Mouse (Mus musculus) gastrocnemius, adult 18-20 months (tissue): ENCODE data around the gene Ckap4. TPM values are rescaled to one million over a fixed set of nuclear protein-coding genes. Genes with fewer than 3 reads are reported as not detected.
"Not testable (repeated sequence)": the region's sequence is repeated elsewhere in the genome, so short reads cannot be mapped to it uniquely, and the experiment has no call there.

ENCODE experiments used
- DNase-seq: peaks from one replicate; pipeline ENCODE4 v3.0.0; 2021; ENCODE audit warnings: low spot score
- total RNA-seq, 2 experiments: library from RNA; stranded (reverse); gene quantifications; 2 replicates each; pipeline ENCODE4 v1.2.3; 2021

The Ckap4 gene
- total RNA-seq, 2 experiments from 2014 or later: 5.7 to 8.4 TPM

DNA sequence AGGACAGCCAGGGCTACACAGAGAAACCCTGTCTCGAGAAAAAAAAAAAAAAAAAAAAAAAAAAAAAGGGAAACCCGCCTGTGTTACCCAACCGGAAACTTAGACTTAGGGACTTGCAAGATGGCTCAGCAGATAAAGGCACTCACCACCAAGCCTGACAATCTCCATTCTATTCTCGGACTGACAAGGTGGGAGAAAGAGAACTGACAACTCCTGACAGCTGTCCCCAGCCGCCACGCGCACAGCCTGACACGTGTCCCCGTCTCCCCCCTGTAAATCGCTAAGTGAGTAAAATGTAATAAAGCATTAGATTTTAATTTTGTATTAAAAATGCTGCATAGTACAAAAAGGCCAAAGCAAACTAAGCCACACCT lies 16.0 kb upstream of the Ckap4 start:
- no peak for DNase-seq

DNA sequence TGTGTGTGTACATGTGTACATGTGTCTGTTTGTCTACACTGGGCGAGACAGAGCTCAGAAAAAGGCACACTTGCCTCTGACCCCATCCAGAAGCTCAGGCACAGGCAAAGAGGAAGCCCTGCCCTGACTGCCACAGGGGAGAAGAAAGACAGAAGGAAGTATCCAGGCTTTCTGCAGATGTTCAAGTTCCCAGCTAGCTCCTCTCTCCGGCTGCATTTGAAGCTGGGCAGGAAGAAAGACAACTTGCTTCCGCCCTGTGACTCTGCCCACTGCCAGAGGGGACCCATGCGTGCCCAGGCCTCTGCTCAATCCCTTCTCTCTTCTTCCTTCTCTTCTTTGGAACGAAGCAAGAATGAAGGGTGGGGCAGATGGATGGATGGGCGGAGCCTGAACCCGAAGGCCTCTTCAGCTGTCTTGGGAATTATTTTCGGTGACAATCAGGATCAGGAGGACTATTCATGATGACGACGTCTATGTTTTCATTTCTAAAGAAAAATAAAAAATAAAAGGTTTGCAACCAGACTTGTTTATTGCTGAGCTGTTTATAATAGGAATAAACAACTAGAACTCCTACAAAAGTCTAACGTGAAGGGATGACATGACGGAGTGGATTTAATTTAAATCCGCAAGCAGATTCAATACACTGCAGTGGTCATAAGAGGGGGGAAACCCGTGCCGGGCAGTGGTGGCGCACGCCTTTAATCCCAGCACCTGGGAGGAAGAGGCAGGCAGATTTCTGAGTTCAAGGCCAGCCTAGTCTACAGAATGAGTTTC lies 15.5 kb upstream of the Ckap4 start:
- no peak for DNase-seq

DNA sequence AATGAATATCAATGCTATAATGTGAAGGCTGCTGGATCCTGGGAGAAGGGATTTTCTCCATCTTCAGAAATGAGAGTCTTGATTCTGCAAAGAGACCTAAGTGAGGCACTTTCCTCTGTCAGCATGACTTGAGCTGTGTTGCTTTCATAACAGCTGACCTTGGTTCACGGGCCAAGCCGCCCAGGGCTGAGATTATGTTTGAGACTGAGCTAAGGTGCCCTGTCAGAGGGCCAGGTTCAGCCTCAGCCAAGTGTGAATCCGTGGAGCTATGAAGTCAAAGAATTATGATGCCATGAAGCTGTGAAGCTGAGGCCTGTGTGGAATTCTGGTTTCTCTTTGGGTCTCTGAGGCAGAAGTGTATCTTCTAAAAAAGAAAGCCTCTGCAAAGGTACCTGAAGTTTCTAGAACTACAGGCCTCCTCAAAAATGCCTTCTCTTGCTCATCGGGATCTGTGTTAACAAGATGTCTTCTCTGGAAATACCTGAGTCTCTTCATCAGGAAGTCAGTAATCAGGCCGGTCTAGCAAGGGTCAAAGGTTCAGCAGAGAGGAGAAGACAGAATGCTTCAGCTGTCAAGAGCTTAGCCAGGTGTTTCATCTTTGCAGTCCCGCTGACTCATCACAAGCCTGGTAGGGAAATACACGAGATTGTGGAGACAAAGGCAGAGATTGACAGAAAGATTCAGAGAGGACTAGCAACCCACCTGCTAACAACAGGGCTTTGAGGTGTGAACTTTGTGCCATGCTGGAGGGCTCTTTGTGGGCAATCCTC lies 11.2 kb upstream of the Ckap4 start:
- peak; percentile 40 for DNase-seq

DNA sequence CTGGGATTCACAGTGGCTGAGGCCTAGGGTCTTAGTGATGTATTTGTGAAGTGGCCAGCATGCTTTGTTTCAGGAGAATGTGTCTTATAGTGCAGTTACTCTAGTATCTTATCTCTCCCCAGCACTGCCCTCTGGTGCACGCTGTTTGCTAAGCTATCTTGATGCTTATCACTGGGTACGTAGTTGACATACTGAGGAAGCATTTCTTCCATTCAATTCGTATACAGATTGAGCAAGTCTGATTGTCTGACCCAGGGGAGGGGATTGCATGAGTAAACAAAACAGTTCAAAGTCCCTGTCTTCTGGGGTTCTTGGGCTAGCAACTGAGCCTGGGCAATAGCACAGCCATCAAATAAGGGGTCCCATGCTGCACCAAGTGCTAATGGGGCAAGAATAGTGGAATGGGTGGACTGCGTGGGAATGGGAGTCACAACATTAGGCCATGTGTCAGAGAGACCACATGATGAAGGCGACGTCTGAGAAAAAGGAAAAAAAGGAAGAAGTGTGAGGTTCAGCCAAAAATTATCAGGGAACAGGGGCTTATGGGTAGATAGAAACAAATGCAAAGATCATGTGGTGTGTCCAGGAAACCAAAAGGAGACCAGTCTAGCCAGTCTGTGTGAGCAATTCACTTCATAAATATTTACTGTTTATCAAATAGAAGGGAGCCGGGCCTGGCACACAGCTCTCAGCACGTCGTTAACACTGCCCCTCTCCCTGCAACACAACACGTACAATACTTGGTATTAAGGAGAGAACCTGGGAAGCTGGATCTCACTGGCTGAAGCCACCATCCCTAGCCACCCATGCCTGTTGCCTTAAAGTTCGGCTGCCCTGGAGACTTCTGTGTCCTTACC lies 9.2 kb upstream of the Ckap4 start:
- no peak for DNase-seq

DNA sequence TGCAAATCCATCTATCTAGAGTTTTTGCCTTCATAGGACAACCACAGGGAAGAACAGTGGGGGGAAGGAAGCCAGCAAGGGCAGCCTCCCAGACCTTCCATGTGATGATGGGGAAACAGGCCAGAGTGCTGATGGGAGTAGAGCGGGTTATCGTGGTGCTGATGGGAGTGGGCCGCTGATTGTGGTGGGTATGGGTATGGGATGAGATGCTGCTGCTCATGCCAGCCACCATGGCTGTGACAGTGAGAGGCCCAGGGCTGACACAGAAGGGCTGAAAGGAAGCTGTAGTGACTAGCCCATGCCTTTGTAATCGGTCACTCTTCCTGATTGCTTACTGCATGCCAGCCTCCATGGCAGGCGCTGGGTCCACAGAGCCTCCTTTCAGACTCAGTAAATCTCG lies 5.8 kb upstream of the Ckap4 start:
- no peak for DNase-seq

DNA sequence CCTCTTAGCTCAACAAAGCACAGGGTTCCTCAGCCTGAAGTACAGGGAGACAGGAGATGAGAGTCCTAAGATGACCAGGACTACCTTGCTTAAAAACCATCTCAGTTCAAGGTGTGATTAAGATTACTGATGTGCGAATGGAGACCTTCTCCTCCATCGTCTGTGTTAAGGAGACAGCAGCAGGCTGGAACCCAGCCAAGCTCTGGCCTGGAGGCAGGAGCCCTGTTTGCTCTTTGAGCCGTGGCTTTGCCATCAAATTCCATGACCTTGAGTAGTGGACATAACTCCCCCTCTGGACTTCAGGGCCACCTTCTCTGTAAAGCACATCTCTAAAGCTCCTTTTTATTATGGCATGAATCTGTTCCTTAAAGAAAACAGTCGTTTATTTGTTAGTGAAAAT lies 2.0 kb upstream of the Ckap4 start:
- DNase-seq: no peak

DNA sequence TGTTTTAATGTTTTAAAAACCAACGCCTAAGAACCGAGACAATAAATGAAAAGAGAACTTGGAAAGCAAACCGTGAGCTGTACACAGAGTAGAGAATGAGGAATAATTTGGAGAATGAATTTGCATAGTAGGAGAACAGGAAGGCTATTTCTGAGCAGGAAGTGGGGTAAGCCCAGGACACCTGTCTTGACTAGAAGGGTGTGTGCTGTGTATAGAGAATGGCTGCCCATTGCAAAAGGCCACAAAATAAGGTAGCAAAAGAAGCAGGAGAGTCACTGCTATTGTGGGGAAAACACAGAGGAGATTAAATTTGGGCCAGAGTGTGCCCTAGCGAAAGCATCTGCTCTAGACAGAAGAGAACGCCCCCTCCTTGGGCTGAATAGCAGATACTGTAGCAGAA lies 1.6 kb upstream of the Ckap4 start:
- no peak for DNase-seq

DNA sequence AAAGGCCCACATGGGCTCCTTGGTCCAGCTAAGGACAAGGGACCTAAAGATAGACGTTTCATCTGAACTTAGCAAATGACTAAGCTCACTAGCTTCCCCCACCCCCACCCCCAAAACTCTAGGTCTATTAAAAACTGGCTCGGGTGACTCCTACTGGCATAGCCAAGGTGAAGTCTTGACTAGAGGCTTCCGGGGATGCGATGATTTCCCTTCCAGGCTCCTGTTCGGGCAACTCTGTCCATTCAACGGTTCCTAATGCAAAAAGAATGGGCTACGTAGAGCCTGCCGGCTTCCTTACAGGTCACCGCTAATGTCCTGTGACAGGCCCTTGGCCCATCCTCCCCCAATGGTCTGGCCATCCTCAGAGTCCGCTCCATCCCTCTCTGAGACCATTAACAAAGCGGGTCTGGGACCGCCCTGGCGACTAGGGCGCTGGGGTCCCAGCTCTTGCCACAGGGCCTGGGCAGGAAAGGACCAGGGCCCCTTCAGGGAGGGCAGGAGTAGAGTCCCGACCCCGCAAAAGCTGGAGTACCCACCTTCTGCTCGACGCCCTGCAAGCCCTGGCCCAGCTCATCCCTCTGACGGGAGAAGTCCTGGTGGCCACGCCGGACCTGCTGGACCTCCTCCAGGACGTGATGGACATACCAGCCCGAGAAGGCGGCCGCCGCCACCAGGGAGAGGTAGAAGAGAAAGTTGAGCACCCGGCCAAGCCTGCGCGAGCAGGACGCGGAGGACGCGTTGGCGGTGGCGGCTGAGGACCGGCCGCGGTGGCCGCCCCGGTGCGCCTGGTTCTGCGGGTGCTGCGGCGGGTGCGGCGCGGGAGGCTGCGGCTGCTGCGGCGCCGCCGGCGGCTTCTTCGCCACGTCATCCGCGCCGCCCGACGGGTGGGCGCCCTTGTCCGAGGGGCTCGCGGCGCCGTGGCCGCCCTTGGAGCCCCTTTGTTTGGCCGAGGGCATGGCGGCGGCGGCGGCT lies 665 bp downstream of the Ckap4 start:
- peak; percentile 52 for DNase-seq

DNA sequence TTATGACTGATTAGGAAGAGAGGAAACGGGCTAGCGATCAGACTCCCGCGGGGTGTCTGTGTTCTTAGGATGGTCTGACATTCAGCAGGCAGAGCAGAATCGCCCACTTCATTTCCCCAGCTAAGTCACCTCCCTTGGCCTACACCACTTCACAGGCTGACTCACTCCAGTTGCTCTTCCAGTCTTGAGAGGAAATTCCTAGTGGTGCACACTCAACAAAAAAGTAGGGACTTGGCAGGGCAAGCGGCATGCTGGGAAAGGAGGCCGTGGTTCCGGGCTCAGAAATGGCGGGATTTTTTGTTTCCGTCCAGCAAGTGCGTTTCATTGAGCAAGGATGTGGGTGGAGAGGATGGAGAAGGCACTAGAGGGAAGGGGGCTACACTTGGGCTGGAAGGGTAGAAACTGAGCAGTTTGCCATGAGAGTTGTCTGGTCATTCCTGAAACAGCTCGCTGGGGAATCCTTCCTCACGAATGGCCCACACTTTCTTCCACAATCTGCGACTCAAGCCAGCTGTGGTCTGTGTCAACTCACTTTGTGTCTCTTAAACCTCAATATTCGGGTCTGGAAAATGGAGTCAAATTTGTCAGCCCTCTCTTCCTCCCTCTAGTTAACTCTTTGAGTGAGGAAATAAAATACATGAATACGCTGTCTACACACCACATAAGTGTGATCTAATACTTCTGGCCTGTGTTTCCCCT lies 1.5 kb downstream of the Ckap4 start:
- DNase-seq: peak; percentile 53

DNA sequence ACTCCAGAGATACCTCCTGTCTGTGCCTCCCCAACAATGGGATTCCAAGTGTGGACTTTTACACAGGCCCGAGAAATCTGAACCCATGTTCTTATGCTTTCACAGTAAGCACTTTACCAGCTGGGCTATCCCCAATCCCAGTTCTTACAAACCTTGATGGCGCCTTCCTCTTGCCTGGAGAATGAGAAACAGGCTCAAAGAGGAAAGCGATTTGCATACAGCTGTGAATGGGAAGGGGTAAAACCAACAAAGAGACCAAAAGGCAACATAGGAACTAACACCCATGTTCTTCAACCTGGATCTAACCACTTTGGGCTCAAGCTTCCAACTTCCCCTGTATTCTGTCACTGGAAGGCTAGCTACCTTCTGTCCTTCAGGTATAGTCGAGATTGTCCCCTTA lies 2.3 kb downstream of the Ckap4 start:
- no peak for DNase-seq

DNA sequence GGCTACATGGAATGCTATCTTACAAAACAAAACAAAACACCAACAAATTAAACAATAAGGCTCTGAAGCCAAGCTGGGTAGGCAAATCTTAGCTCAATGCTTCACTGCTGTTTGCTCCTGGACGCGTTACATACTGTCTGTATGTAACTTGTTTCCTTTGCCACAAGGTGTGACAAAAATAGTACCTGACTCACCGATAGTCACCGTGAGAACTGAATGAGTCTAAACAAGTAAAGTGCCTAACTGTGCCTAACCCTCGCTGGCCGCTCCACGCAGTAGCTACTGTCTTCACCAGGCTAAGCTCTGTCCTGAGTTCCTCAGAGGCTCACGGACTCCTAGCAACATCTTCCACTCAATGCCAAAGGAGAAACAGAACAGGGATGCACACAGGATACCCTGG lies 3.5 kb downstream of the Ckap4 start:
- DNase-seq: peak; percentile 59

DNA sequence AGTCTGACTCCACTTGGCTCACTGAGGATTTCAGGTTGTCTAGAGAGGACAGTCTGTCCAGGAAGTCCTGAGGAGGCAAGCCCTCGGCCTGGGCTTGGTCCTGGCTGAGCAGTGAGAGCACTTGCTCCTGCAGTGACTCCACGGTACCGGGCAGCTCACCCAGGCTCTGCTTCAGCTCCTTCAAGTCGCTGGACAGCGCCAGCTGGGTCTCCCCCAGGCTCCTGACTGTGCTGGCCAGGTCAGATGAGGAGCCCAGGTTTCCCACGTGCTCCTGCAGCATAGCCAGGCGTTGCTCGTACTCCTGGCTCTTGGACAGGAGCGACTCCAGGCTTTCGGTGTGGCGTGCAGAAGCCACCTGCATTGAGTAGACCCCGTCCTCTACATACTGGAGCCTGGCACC lies 6.2 kb downstream of the Ckap4 start:
- DNase-seq: peak; percentile 77

DNA sequence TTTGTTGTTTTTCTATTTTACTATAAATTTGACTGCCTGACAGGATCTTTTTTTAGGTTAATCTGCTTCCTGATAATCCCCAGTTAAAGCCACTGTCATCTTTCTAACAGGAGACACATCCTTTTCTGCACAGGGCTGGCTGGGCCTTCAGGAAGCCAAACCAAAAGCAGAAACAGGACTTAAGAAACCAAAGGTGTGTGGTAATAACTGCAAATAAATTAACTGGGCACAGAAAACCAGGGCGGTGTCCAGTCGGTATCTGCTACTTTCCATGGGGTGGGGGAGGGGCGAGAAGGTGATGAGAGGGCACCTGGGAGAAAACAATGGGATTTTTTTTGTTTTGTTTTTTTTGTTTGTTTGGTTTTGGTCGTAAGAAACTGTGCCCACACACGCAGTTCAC lies 6.8 kb downstream of the Ckap4 start:
- DNase-seq: no peak

DNA sequence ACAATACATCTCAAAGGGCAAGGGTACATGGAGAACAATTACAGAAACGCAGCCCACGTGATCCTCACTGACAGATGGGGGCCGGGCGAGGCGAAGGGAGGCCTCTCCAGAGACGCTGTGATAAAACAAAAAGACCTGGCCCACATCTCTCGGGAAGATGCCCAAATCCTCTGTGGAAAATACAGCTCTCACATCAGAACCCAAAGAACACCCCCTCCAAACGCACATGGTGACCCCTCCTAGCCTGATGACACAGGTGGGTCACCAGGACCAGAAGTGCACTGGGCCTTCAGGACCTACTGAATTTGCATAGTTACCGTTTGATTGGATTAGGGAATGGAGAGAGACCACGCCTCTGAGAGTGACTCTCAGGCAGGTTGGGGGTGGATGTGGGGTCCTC lies 7.4 kb downstream of the Ckap4 start:
- DNase-seq: no peak

DNA sequence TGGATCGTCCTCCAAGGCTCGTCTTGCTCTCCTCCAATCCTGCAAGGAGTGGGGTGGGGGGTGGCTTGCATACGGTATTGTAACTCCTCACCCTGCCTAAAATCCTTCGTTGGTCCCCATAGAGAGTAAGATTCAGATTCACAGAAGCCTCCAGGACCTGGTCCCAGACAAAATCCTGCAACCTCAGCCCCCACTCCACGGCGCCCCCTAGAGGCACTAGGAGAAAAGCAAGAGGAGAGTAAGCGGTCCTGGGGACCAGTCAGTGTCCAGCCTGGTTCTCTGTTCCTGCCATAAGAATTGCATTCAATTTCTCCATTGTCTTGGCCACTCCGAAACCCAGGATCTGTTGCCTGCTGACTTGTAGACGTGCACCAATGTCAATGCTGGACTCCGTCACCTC lies 10.2 kb downstream of the Ckap4 start:
- DNase-seq: no peak

DNA sequence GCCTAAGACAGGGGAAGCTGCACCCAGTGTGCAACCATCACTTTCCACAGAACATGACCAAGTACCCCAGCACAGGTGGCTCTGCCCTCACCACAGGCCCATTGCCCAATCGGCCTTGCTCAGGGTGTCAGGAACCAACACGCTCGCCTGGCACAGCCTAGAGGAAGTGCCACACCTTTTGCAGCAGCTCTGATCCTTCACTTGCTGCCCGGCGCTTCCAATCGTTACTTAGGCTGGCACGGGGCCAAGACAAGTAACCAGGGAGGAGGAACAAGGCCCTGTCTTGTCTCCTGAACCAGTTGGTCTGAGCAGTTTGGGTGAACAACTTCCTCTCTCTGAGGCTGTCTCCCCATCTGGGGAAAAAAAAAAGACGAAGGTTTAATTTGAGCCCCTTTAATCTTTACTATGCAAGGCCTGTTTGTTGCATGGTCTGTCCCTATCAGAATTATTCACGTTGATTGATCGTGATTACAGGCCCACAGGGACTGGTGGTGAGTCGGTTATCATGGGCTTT lies 17.4 kb downstream of the Ckap4 start:
- DNase-seq: peak; percentile 25

DNA sequence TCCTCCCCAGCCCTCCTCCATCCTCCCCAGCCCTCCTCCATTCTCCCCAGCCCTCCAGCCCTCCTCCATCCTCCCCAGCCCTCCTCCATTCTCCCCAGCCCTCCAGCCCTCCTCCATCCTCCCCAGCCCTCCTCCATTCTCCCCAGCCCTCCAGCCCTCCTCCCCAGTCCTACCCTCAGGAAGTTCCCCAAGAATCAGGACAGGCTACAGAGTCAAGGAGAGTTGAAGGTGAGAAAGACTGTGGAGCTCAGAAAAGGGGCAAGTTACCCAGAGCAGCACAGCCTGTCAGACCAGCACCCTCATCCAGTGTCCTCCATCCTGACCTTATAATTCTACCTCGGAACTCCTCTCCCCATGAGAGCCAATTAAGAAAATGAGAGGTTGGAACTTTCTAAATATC lies 17.9 kb downstream of the Ckap4 start:
- DNase-seq: not testable (repeated sequence)

DNA sequence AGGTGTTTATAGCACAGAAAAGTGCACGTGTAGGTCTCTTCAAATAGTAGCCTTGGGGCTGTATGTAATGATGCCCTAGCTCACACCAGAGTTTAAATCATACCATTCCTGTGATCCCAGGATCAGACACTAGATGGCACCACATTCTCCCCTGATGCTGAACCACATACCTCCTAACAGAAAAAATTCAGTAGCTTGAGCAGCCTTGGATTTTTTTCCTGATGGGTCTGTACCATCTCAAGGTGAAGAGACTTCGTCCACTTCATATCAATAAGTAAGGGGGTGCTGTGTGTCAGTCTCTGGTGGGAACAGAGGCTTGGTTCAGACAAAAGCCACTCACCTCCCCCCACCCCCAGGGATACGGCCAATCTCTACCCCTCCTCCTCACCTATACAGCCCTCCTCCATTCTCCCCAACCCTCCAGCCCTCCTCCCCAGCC lies 18.3 kb downstream of the Ckap4 start:
- DNase-seq: peak; percentile 83

DNA sequence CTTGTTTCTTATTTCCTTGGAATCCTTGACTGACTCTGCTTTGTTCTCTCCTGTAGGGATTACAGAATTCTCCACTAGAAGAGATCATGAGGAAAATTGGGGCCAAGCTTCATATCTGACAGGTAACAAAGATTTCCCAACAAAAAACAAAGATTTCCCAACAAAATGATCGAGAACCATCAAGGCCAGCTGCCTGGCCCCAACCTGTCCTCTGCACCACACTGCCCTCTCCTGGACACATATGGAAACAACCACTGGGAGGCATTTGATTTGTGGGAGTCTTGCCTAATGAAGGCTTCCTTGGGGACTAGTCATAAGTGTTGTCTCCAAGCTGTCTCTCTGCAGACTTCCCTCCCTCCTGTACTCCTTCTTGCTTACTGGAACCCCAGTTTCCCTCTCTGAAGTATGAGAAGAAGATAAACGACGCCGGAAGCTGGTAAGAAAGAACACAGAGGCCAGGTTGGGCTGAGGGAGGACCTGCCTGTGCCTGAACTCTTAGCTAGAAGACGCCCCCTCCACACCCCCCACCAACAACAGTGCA lies 19.8 kb downstream of the Ckap4 start:
- peak; percentile 74 for DNase-seq

DNA sequence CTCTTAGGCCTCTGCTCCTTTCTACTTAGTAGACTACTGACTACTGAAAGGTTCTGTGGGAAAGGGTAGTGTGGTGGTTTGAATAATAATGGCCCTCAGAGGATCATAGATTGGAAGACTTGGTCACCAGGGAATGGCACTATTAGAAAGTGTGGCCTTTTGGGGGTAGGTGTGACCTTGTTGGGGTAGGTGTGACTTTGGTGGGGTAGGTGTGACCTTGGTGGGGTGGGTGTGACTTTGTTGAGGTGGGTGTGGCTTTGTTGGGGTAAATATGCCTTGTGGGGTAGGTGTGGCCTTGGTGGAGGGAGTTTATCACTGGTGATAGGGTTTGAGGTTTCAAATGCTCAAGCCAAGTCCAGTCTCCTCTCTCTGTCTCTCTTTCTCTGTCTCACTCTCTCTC lies 21.1 kb downstream of the Ckap4 start:
- no peak for DNase-seq
